Mouse (Mus musculus): ENCODE measurements at regions not wholly inside any gene's neighbourhood (a gene's known extent, or its start where the extent isn't known, plus 50 kb on each side); places are given as distances from the start of the nearest gene placed in this dataset.
"Not testable (repeated sequence)": the region's sequence is repeated elsewhere in the genome, so short reads cannot be mapped to it uniquely, and the experiment has no call there.

DNA sequence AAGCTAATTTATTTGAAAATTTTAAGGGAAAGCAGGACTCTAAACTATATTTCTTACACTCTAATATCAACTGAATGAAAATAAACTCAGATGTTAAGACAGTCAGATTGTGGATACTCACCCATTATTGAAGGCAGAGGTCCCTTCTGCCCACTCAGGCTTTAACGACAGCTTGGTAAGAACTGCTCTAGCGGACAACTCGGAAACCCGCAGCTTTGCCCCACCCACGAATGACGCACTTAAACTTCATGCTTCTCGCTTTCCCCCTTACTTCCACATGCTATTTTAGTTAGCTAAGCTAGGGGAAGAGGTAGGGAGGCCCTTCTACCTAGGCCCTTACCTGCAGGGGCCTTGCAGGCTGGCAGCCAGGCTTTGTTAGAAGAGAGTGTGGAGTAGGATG, 50.8 kb upstream of the Elmo1 start:
- no peak for DNase-seq (ENCODE audit: low read depth, low spot score)

DNA sequence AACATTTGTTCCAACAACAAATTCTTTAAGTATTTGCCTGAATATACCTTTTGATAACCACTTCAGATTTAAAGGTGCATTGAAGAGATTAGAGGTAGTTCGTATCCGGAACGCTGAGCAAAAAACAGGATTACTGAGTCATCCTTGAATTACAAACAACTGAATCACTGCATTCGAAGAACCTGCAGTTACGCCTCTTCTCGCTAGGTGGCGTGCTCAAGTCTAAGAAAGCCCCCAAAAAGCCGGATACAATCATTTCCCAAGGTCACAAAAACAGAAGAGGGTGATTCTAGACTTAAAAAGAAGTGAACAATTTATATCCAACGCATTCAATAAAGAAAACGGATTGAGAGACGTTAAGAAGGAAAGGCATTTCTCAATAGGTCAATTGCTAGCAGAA, 51.9 kb upstream of the Elmo1 start:
- peak; percentile 53 for DNase-seq (ENCODE audit: low read depth, low spot score)

DNA sequence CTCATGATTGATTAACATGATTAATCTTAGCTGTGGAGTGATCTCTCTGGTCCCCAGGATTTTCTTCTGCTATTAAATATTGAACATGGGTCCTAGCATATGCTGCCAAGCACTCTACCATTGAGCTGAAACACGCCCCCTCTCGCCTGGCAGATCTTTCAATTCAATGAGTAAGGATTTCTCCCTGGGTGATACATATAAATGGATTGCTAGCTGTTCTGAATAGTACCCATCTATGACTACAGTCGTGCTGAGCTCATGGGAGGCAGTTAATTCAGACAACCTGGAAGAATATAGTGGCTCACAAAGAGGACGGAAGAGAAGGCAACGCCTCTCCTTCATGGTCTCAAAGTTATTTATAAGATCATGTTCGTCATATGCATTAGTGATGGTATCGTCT, 53.0 kb upstream of the Elmo1 start:
- DNase-seq (ENCODE audit: low read depth, low spot score) = no peak

DNA sequence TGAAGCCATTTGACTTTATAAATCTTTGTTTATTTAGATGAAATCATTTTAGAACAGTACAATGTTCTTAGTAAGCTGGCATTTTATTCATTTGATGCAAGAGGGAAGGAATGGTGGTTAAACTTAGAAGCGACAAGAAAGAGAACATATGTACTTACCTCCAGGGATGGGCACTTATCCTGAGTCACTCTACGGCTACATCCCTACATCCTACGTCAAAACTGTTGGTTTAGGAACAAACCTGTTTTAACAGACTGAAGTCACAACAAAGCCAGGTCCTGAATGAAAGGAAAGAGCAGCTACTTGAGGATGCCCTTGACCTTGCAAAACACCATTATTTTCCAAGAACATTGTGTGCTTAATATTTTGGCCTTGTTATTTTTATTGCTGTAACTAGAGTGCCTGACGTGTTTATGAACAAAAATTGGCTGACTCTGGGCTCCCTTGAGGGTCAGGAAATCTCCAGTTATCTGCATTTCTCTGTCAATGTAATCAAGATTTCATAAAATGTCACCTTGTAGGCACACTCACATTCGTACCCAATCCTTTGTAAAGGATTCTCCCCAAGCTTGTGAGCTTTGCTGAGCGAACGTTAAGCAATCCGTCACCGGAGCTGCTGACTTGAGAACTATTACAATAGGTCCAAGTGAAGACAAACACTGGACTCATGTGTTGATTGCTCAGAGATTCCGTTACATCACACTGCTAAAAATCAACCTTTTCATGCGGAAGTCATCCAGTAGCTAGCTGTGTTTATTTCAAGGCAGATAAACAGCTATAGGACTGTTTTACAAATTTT, 56.3 kb upstream of the Elmo1 start:
- DNase-seq (ENCODE audit: low read depth, low spot score) = no peak

DNA sequence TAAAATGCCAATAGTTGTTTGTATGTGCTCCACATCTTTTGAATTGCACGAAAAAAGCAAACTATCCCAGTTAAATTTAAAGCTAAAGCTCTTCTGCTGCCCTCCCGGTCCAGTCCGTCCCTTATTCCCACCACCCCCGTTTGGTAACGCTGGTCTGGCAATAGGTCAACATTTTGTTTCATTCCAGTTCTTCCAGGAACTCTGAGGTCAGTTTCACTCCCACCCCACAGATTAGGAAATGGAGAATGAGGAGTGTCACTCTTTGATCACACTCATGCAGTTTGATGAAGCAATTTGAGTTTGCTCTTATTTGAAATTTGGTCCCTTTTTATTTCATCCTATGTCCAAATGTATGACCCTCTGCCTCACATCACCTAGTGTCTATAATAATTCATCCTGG, 58.7 kb upstream of the Elmo1 start:
- DNase-seq (ENCODE audit: low read depth, low spot score) = no peak

GRCm38 (mm10) chr13:20031082-20031481, 59.3 kb upstream of the Elmo1 start:
- DNase-seq (ENCODE audit: low read depth, low spot score) = no peak

DNA sequence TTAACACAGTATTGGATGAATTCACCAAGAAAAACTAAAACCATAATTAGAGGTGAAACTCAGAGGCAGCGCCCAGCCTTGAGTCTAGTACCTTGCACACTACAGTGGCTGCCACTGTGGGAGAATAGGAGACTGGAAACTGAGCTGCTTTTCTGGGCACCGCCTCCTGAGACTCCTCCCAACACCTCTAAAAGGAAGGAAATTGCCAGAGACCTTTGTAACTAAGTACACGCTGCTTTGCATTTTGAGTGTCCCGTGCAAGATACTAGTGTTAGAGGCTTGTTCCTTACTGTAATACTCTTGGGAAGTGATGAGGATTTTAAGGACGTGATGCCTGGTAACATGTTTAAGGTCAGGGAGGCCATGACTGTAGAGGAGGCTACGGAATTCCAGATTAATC, 63.8 kb upstream of the Elmo1 start:
- DNase-seq (ENCODE audit: low read depth, low spot score) = no peak

- not testable (repeated sequence) for DNase-seq (ENCODE audit: low read depth, low spot score)
Measured at GRCm38 (mm10) chr13:20016454-20016853, 73.9 kb upstream of the Elmo1 start.

DNA sequence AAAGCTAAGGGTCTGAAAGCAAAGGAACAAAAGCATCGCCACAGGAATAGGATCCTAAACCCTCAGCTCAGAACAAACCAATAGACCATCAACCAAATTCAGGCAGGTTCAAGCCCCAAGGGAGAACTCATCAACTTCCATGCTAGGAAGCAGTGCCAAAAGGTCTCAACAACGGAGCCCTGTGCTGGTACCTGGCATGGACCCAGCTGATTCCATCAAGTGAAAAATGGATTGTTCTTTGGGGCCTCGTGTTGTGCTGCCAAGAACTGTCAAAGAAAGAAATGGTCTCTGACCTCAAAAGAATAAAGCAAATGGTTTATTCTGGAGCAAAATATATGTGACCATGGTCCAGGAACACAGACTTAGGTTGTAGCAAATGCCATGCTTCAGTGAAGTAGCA, 77.8 kb upstream of the Elmo1 start:
- peak; percentile 67 for DNase-seq (ENCODE audit: low read depth, low spot score)

DNA sequence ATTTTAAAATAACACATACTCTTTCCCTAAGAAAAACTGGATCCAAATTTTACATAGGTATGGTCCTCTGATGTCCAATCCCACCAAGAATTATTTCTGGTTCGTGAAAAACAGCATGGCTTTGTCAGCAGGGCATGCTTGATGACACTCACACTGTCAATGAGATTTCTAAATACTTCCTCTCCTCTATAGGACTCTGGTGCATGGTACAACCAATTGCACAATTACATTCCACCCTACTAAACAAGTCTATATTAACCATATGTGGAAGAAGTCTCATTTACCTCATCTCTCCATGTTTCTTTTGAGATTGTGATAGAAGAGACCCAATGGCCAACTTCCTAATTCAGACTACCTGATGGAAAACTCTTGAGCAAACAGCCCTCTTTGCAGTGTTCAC, 81.2 kb upstream of the Elmo1 start:
- DNase-seq (ENCODE audit: low read depth, low spot score) = no peak

- DNase-seq (ENCODE audit: low read depth, low spot score) = no peak
Measured at GRCm38 (mm10) chr13:20007561-20007960, 82.8 kb upstream of the Elmo1 start.

DNA sequence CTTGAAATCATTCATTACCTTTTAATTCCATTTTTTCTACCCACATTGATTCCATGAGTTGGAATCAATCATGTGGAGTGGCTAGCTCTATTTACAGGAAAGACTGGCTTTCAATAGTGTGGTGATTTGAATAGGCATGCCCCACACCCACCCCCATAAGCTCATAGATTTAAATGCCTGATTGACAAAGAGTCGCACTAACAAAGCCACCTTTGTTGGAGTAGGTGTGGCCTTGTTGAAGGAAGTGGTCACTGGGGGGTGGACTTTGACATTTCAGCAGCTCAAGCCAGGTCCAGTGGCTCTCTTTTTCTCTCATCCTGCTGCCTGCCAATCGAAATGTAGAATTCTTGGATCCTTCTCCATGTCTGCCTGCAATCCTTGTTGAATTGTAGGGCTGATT, 92.8 kb upstream of the Elmo1 start:
- no peak for DNase-seq (ENCODE audit: low read depth, low spot score)

GRCm38 (mm10) chr13:19975621-19976020, 114.8 kb upstream of the Elmo1 start:
- DNase-seq (ENCODE audit: low read depth, low spot score) = no peak

- no peak for DNase-seq (ENCODE audit: low read depth, low spot score)
Measured at GRCm38 (mm10) chr13:19966566-19966965, 123.8 kb upstream of the Elmo1 start.

- DNase-seq (ENCODE audit: low read depth, low spot score) = peak; percentile 42
Measured at GRCm38 (mm10) chr13:19963031-19963430, 127.4 kb upstream of the Elmo1 start.

DNA sequence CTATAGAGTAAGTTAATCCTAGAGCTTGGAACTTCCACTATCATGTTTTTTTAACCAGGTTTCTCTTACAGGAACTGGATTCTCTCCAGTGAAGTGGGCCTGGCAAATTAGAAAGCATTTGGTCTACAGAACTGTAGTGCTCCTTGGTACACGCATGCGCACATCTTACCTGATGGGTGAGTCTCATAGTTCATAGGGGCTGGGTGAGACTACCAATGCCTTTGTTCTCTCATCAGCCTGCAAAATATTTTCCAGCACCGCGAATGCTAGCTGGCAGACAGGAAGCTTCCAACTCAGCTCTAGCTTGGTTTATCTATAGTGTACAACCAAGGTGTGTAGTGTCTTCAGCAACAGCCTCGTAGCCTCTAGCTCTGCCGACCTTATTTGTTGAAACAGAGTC, 104.7 kb upstream of the Gpr141 start:
- DNase-seq (ENCODE audit: low read depth, low spot score) = no peak

- no peak for DNase-seq (ENCODE audit: low read depth, low spot score)
Measured at GRCm38 (mm10) chr13:19927807-19928206, 103.8 kb upstream of the Gpr141 start.

- DNase-seq (ENCODE audit: low read depth, low spot score) = no peak
Measured at GRCm38 (mm10) chr13:19921084-19921827, 97.2 kb upstream of the Gpr141 start.

GRCm38 (mm10) chr13:19911860-19912584, 88.0 kb upstream of the Gpr141 start:
- no peak for DNase-seq (ENCODE audit: low read depth, low spot score)

DNA sequence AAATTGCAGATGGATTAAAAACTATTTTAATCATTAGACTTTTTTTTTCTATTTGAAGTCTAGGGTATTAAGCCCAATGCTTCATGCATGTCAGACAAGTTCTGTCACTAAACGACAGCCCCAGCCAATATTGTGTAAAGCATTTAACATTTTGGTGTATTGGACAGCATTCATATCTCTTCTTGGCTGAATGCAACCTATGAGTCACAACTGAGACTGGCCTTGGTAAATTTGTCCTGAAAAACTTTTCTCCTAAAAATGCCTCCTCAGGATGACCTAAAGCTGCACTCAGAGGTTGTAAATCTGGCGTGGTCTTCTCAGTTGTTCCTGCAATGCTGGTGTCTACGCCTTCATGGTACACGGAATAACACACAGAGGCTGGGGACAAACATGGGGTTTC, 78.7 kb upstream of the Gpr141 start:
- DNase-seq (ENCODE audit: low read depth, low spot score) = peak; percentile 69

- DNase-seq (ENCODE audit: low read depth, low spot score) = peak; percentile 53
Measured at GRCm38 (mm10) chr13:19897191-19897590, 73.1 kb upstream of the Gpr141 start.

- no peak for DNase-seq (ENCODE audit: low read depth, low spot score)
Measured at GRCm38 (mm10) chr13:19888983-19889773, 65.1 kb upstream of the Gpr141 start.

Measured in 3T3-L1 (cell line).